Mouse (Mus musculus): ENCODE data around the gene Tnfsf9.

GRCm38 (mm10) chr17:57062011-57062521, 43.1 kb upstream of the Tnfsf9 start:
- TF ChIP-seq TAL1 (IDR thresholded peaks at IDR 0.05; ENCODE audit: low read length) (no peak), GATA1 (IDR thresholded peaks at IDR 0.05; ENCODE audit: low read length) (no peak)
